Mouse (Mus musculus): Measurements from ENCODE around the gene Ranbp3l.

- no peak for TF ChIP-seq CTCF (IDR thresholded peaks at IDR 0.05; ENCODE audit: control insufficient read depth, insufficient read depth, insufficient replicate concordance, low read depth, low read length)
- no peak for TF ChIP-seq POLR2A (IDR thresholded peaks at IDR 0.05; ENCODE audit: control insufficient read depth, low read depth, low read length)
Measured at GRCm38 (mm10) chr15:9014541-9014940, 46.8 kb downstream of the Ranbp3l start.
